Mouse (Mus musculus) heart, embryonic 15.5 days (tissue): ENCODE data around the gene Prkab1. TPM values are rescaled to one million over a fixed set of nuclear protein-coding genes. Genes with fewer than 3 reads are reported as not detected.

Experiments
- ATAC-seq: fragments of 200-750 bp; cut with Nextera tagmentation; replicated peaks from 2 replicates; pipeline ENCODE4 v1.8.0; 2017; ENCODE audit warnings: low read depth, moderate TSS enrichment; ENCODE audit not compliant: insufficient number of reproducible peaks, insufficient read depth, low FRiP score
- H3K27ac ChIP-seq: fragments of 300-500 bp; sonication (generic); 2 replicates; pipeline ENCODE4 v1.5.1; 2015; ENCODE audit warnings: mild to moderate bottlenecking, inconsistent platforms
- H3K27me3 ChIP-seq: fragments of 300-500 bp; sonication (generic); 2 replicates; pipeline ENCODE4 v1.6.1; 2015; ENCODE audit warnings: inconsistent platforms
- H3K36me3 ChIP-seq: fragments of 300-500 bp; sonication (generic); 2 replicates; pipeline ENCODE4 v1.6.1; 2015; ENCODE audit warnings: mild to moderate bottlenecking, inconsistent platforms
- H3K4me1 ChIP-seq: fragments of 300-500 bp; sonication (generic); replicated peaks from 2 replicates; pipeline ENCODE4 v1.6.1; 2015; ENCODE audit warnings: inconsistent platforms
- H3K4me2 ChIP-seq: fragments of 300-500 bp; sonication (generic); 2 replicates; pipeline ENCODE4 v1.6.1; 2015; ENCODE audit warnings: inconsistent platforms, mild to moderate bottlenecking, moderate library complexity
- H3K4me3 ChIP-seq: fragments of 300-500 bp; sonication (generic); 2 replicates; pipeline ENCODE4 v1.5.1; 2015; ENCODE audit warnings: mild to moderate bottlenecking, inconsistent platforms
- H3K9ac ChIP-seq: fragments of 300-500 bp; sonication (generic); 2 replicates; pipeline ENCODE4 v1.6.1; 2015; ENCODE audit warnings: mild to moderate bottlenecking, inconsistent platforms
- H3K9me3 ChIP-seq: fragments of 300-500 bp; sonication (generic); replicated peaks from 2 replicates; pipeline ENCODE4 v1.6.1; 2016; ENCODE audit warnings: inconsistent platforms
- WGBS: fragments of 180-500 bp; shearing (Covaris S2); methylation state at CpG from one replicate; pipeline ENCODE4 v1.1.7; 2015; ENCODE audit warnings: mixed read lengths; 5-methylcytosine and 5-hydroxymethylcytosine counted together
- polyA plus RNA-seq: library from polyadenylated mRNA; unstranded; fragments of >200 nt; fragmentation: Nextera tagmentation; extraction: Ambion mirVana; gene quantifications from 2 replicates; pipeline ENCODE4 v1.2.1, GENCODE M21; 2015

Gene Prkab1
- 33.3 and 44.9 TPM in 2 replicates for polyA plus RNA-seq

- peaks cover 14% of the 10 kb centered on the region; the same call in 1 of the 2 replicates for H3K36me3 ChIP-seq
- peak within 1 kb of the TSS; percentile 84 for H3K27ac ChIP-seq
- H3K4me2 ChIP-seq: peak within 1 kb of the TSS; percentile 94
- ATAC-seq: peak; percentile 94
- peak within 1 kb of the TSS; percentile 78 for H3K9ac ChIP-seq
- H3K9me3 ChIP-seq: no peaks in the 10 kb centered on the region
- H3K4me3 ChIP-seq: peak within 1 kb of the TSS; percentile 86
- H3K4me1 ChIP-seq: peaks cover 32% of the 10 kb centered on the region
- under 1% methylated on average over 39 of the region's 46 CpGs for WGBS
- peaks cover 7% of the 10 kb centered on the region; the same call in 1 of the 2 replicates for H3K27me3 ChIP-seq
Observed at GRCm38 (mm10) chr5:116024327-116024739, at the start of gene Prkab1. TSS of gene Prkab1 (minus strand) at chr5:116024508.

GRCm38 (mm10) chr5:116069618-116070017 lies 45.3 kb upstream of the Prkab1 start:
- WGBS: 84% methylated on average over 4 of the region's 4 CpGs
- Histone ChIP-seq H3K27me3 (no peaks in the 10 kb centered on the region), H3K4me2 (no peak overlapping the region), H3K9ac (no peak overlapping the region), H3K9me3 (no peaks in the 10 kb centered on the region), H3K4me3 (no peak overlapping the region), H3K27ac (no peak overlapping the region), H3K4me1 (no peaks in the 10 kb centered on the region), H3K36me3 (no peaks in the 10 kb centered on the region)
- no peak for ATAC-seq

- H3K27me3 ChIP-seq: no peaks in the 10 kb centered on the region
- 53% methylated on average over 6 of the region's 6 CpGs for WGBS
- H3K9ac ChIP-seq: no peak overlapping the region
- H3K9me3 ChIP-seq: no peaks in the 10 kb centered on the region
- H3K4me2 ChIP-seq: no peak overlapping the region
- H3K4me1 ChIP-seq: no peaks in the 10 kb centered on the region
- no peak overlapping the region for H3K27ac ChIP-seq
- no peaks in the 10 kb centered on the region for H3K36me3 ChIP-seq
- no peak overlapping the region for H3K4me3 ChIP-seq
- no peak for ATAC-seq
Observed at GRCm38 (mm10) chr5:116052826-116053225, 28.5 kb upstream of the Prkab1 start.

GRCm38 (mm10) chr5:116052171-116052570 lies 27.9 kb upstream of the Prkab1 start:
- Histone ChIP-seq H3K36me3 (no peaks in the 10 kb centered on the region), H3K9me3 (no peaks in the 10 kb centered on the region), H3K4me2 (no peak overlapping the region), H3K4me1 (no peaks in the 10 kb centered on the region), H3K27ac (no peak overlapping the region), H3K4me3 (no peak overlapping the region), H3K9ac (no peak overlapping the region), H3K27me3 (no peaks in the 10 kb centered on the region)
- no peak for ATAC-seq
- WGBS: 83% methylated on average over 5 of the region's 5 CpGs

GRCm38 (mm10) chr5:116049821-116050220 lies 25.5 kb upstream of the Prkab1 start:
- 61% methylated on average over 4 of the region's 4 CpGs for WGBS
- Histone ChIP-seq H3K4me2 (no peak overlapping the region), H3K27ac (no peak overlapping the region), H3K4me1 (no peaks in the 10 kb centered on the region), H3K9ac (no peak overlapping the region), H3K4me3 (no peak overlapping the region), H3K27me3 (no peaks in the 10 kb centered on the region), H3K36me3 (no peaks in the 10 kb centered on the region), H3K9me3 (no peaks in the 10 kb centered on the region)
- ATAC-seq: no peak

GRCm38 (mm10) chr5:116048321-116048720 lies 24.0 kb upstream of the Prkab1 start:
- no peak overlapping the region for H3K4me2 ChIP-seq
- H3K36me3 ChIP-seq: no peaks in the 10 kb centered on the region
- no peak overlapping the region for H3K27ac ChIP-seq
- 71% methylated on average over 3 of the region's 3 CpGs for WGBS
- no peaks in the 10 kb centered on the region for H3K9me3 ChIP-seq
- no peaks in the 10 kb centered on the region for H3K27me3 ChIP-seq
- no peak overlapping the region for H3K9ac ChIP-seq
- ATAC-seq: no peak
- H3K4me1 ChIP-seq: no peaks in the 10 kb centered on the region
- no peak overlapping the region for H3K4me3 ChIP-seq

GRCm38 (mm10) chr5:116046246-116046645 lies 21.9 kb upstream of the Prkab1 start:
- no peak overlapping the region for H3K9ac ChIP-seq
- WGBS: 72% methylated on average over 4 of the region's 4 CpGs
- no peak overlapping the region for H3K27ac ChIP-seq
- no peak overlapping the region for H3K4me3 ChIP-seq
- no peaks in the 10 kb centered on the region for H3K9me3 ChIP-seq
- no peak overlapping the region for H3K4me2 ChIP-seq
- ATAC-seq: no peak
- H3K4me1 ChIP-seq: no peaks in the 10 kb centered on the region
- H3K27me3 ChIP-seq: no peaks in the 10 kb centered on the region
- H3K36me3 ChIP-seq: no peaks in the 10 kb centered on the region

GRCm38 (mm10) chr5:116045581-116045980 lies 21.3 kb upstream of the Prkab1 start:
- Histone ChIP-seq H3K9me3 (no peaks in the 10 kb centered on the region), H3K4me2 (no peak overlapping the region), H3K4me3 (no peak overlapping the region), H3K27ac (no peak overlapping the region), H3K36me3 (no peaks in the 10 kb centered on the region), H3K27me3 (peaks cover 3% of the 10 kb centered on the region; the same call in 1 of the 2 replicates), H3K9ac (no peak overlapping the region), H3K4me1 (no peaks in the 10 kb centered on the region)
- 82% methylated on average over 8 of the region's 8 CpGs for WGBS
- no peak for ATAC-seq

GRCm38 (mm10) chr5:116042241-116042640 lies 17.9 kb upstream of the Prkab1 start:
- WGBS: 54% methylated on average over 7 of the region's 7 CpGs
- Histone ChIP-seq H3K27me3 (peaks cover 4% of the 10 kb centered on the region; the same call in 1 of the 2 replicates), H3K4me2 (no peak overlapping the region), H3K36me3 (no peaks in the 10 kb centered on the region), H3K9ac (no peak overlapping the region), H3K27ac (no peak overlapping the region), H3K9me3 (no peaks in the 10 kb centered on the region), H3K4me1 (no peaks in the 10 kb centered on the region), H3K4me3 (no peak overlapping the region)
- ATAC-seq: no peak

- H3K27me3 ChIP-seq: peaks cover 4% of the 10 kb centered on the region; the same call in 1 of the 2 replicates
- 30% methylated on average over 11 of the region's 11 CpGs for WGBS
- no peak for ATAC-seq
- H3K4me2 ChIP-seq: peak overlapping the region; percentile 40
- H3K4me1 ChIP-seq: no peaks in the 10 kb centered on the region
- H3K27ac ChIP-seq: no peak overlapping the region
- no peaks in the 10 kb centered on the region for H3K36me3 ChIP-seq
- H3K4me3 ChIP-seq: no peak overlapping the region
- H3K9ac ChIP-seq: no peak overlapping the region
- no peaks in the 10 kb centered on the region for H3K9me3 ChIP-seq
Observed at GRCm38 (mm10) chr5:116039706-116040105, 15.4 kb upstream of the Prkab1 start.

- H3K9me3 ChIP-seq: no peaks in the 10 kb centered on the region
- H3K27me3 ChIP-seq: peaks cover 4% of the 10 kb centered on the region; the same call in 1 of the 2 replicates
- no peak overlapping the region for H3K4me2 ChIP-seq
- no peaks in the 10 kb centered on the region for H3K4me1 ChIP-seq
- no peak overlapping the region for H3K9ac ChIP-seq
- no peak overlapping the region for H3K27ac ChIP-seq
- H3K36me3 ChIP-seq: no peaks in the 10 kb centered on the region
- no peak for ATAC-seq
- no peak overlapping the region for H3K4me3 ChIP-seq
- WGBS: 38% methylated on average over 12 of the region's 12 CpGs
Observed at GRCm38 (mm10) chr5:116037731-116038130, 13.4 kb upstream of the Prkab1 start.

GRCm38 (mm10) chr5:116036465-116036864 lies 12.2 kb upstream of the Prkab1 start:
- Histone ChIP-seq H3K4me2 (no peak overlapping the region), H3K27me3 (peaks cover 4% of the 10 kb centered on the region; the same call in 1 of the 2 replicates), H3K9ac (no peak overlapping the region), H3K27ac (no peak overlapping the region), H3K4me1 (no peaks in the 10 kb centered on the region), H3K36me3 (no peaks in the 10 kb centered on the region), H3K9me3 (no peaks in the 10 kb centered on the region), H3K4me3 (no peak overlapping the region)
- ATAC-seq: no peak
- 69% methylated on average over 16 of the region's 16 CpGs for WGBS
